Mouse (Mus musculus): ENCODE measurements around the gene Hpn.

The Hpn gene

GRCm38 (mm10) chr7:31115182-31115581 lies at the start of gene Hpn:
Gene Hpn (minus strand): TSS chr7:31115290.
- no peak for DNase-seq (ENCODE audit: low spot score)

- no peak for DNase-seq (ENCODE audit: low spot score)
These were observed 49.7 kb upstream of the Hpn start for GRCm38 (mm10) chr7:31164748-31165147.

- DNase-seq (ENCODE audit: low spot score): no peak
These were observed 48.8 kb upstream of the Hpn start for GRCm38 (mm10) chr7:31163666-31164577.

- no peak for DNase-seq (ENCODE audit: low spot score)
These were observed 47.2 kb upstream of the Hpn start for GRCm38 (mm10) chr7:31162324-31162723.

- DNase-seq (ENCODE audit: low spot score): no peak
These were observed 46.7 kb upstream of the Hpn start for GRCm38 (mm10) chr7:31161831-31162230.

- DNase-seq (ENCODE audit: low spot score): no peak
These were observed 46.2 kb upstream of the Hpn start for GRCm38 (mm10) chr7:31161246-31161645.

GRCm38 (mm10) chr7:31160763-31161162 lies 45.7 kb upstream of the Hpn start:
- no peak for DNase-seq (ENCODE audit: low spot score)

GRCm38 (mm10) chr7:31156034-31156928 lies 41.2 kb upstream of the Hpn start:
- DNase-seq (ENCODE audit: low spot score): no peak

GRCm38 (mm10) chr7:31155296-31156033 lies 40.4 kb upstream of the Hpn start, which contains the start of gene Gramd1a:
Gene Gramd1a (minus strand): TSS chr7:31155896.
- no peak for DNase-seq (ENCODE audit: low spot score)

- no peak for DNase-seq (ENCODE audit: low spot score)
These were observed 38.6 kb upstream of the Hpn start for GRCm38 (mm10) chr7:31153536-31154320.

GRCm38 (mm10) chr7:31151301-31152241 lies 36.5 kb upstream of the Hpn start:
- DNase-seq (ENCODE audit: low spot score): peak; percentile 25

- DNase-seq (ENCODE audit: low spot score): peak; percentile 63
These were observed 35.6 kb upstream of the Hpn start for GRCm38 (mm10) chr7:31150566-31151300.

- DNase-seq (ENCODE audit: low spot score): no peak
These were observed 34.9 kb upstream of the Hpn start for GRCm38 (mm10) chr7:31149751-31150565.

GRCm38 (mm10) chr7:31149271-31149670 lies 34.2 kb upstream of the Hpn start:
- DNase-seq (ENCODE audit: low spot score): no peak

GRCm38 (mm10) chr7:31148756-31149155 lies 33.7 kb upstream of the Hpn start:
- peak; percentile 27 for DNase-seq (ENCODE audit: low spot score)

- no peak for DNase-seq (ENCODE audit: low spot score)
These were observed 33.0 kb upstream of the Hpn start for GRCm38 (mm10) chr7:31148086-31148485.

- no peak for DNase-seq (ENCODE audit: low spot score)
These were observed 30.6 kb upstream of the Hpn start for GRCm38 (mm10) chr7:31145596-31146160.

- no peak for DNase-seq (ENCODE audit: low spot score)
These were observed 29.8 kb upstream of the Hpn start for GRCm38 (mm10) chr7:31144886-31145285.
